Mouse (Mus musculus): ENCODE data around the gene Dlgap1. TPM values are rescaled to one million over a fixed set of nuclear protein-coding genes. Genes with fewer than 3 reads are reported as not detected.

The Dlgap1 gene
- polyA plus RNA-seq, 1 experiment from 2014 or later: 1.1 TPM

DNA sequence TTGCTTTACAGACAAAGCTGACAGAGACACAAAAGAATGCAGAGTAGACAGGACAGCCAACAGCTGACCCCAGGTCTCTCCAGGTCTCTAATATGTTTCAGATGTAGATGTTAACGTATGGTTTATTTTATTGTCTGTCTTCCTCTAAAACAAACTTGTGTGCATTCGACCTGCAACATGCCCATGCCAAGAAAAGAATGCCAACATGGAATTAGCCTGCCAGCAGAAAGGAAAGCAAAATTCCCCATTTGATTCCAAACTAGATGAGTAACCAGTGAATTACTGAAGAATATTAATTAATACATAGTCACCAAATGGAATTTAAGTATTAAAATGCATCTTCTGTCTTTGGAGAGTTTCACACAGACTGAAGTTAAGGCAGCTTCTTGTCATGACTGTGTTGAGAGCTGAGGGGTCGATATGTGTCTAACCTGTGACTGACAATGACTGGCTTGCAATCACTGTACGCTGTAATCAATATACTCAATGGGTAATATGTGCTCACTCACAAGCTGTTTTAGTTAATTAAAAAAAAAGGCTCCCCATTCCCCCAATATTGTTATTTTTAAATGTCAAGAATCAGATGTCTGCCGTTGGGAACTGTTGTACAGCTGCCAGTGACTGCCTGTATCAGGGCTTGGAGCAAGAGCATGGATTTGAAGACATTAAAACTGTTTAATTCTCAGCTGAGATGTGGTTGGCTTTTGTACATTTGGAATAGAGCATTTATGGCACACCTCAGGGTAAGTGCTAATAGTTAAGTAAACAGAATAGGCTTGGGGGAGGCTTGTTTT, 552.4 kb downstream of the Dlgap1 start:
- H3K4me3 ChIP-seq: no peak overlapping the region
- H3K9me3 ChIP-seq: no peaks in the 10 kb centered on the region
- no peaks in the 10 kb centered on the region for H3K36me3 ChIP-seq (replicated peaks)
- peaks cover 5% of the 10 kb centered on the region; the same call in 1 of the 2 replicates for H3K4me1 ChIP-seq
- 66% methylated on average over 5 of the region's 5 CpGs for WGBS
- H3K27ac ChIP-seq (replicated peaks): no peak overlapping the region
- H3K27me3 ChIP-seq (replicated peaks; ENCODE audit: low read depth, poor library complexity, severe bottlenecking): peaks cover under 1% of the 10 kb centered on the region; the same call in 1 of the 2 replicates
- DNase-seq (ENCODE audit: low spot score): no peak

DNA sequence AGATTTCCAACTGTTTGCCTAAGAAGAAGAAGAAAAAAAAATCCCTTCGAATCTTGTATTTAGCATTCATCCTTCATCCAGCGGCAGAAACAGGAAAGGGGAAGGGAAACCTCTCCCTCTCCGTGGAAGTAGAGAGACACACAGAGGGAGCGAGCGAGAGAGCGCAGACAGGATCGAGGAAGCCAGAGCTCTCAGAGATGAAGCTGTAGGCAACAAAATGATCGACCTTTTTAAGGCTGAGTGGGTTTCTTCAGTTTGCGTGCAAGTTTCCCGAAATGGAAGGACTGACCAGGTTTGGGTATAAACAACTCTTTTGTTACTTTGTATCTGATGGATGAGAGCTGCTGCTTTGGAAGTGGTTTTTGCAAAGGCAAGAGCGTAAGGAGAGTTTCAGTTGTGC, 553.1 kb downstream of the Dlgap1 start:
- 38% methylated on average over 11 of the region's 11 CpGs for WGBS
- H3K36me3 ChIP-seq (replicated peaks): no peaks in the 10 kb centered on the region
- no peak overlapping the region for H3K27ac ChIP-seq (replicated peaks)
- peaks cover 5% of the 10 kb centered on the region; the same call in 1 of the 2 replicates for H3K4me1 ChIP-seq
- H3K4me3 ChIP-seq: no peak overlapping the region
- no peaks in the 10 kb centered on the region for H3K27me3 ChIP-seq (replicated peaks; ENCODE audit: low read depth, poor library complexity, severe bottlenecking)
- no peaks in the 10 kb centered on the region for H3K9me3 ChIP-seq
- no peak for DNase-seq (ENCODE audit: low spot score)

DNA sequence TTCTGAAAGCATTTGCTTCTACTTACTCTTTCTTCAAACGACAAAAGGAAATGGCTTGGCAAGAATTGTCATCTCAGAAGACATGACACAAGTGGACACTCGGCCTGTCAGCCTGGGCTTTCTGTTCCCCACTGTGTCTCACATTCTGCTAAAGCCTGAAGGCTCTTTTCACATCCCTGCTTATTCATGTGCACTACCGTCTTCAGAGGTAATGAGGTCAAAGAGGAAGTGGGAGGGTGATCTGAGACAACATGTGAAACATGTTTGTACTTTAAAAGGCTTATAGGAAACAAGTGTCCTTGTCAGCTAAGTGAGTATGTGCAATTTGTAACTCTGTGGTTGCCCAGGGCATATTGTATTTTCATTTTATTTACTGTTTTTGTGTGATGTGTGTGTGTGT, 557.1 kb downstream of the Dlgap1 start:
- Histone ChIP-seq H3K9me3 (no peaks in the 10 kb centered on the region), H3K4me1 (peaks cover 8% of the 10 kb centered on the region; the same call in 1 of the 2 replicates), H3K27ac (replicated peaks) (no peak overlapping the region), H3K27me3 (replicated peaks; ENCODE audit: low read depth, poor library complexity, severe bottlenecking) (no peaks in the 10 kb centered on the region), H3K36me3 (replicated peaks) (no peaks in the 10 kb centered on the region), H3K4me3 (no peak overlapping the region)
- no peak for DNase-seq (ENCODE audit: low spot score)
- 58% methylated on average over 3 of the region's 3 CpGs for WGBS

DNA sequence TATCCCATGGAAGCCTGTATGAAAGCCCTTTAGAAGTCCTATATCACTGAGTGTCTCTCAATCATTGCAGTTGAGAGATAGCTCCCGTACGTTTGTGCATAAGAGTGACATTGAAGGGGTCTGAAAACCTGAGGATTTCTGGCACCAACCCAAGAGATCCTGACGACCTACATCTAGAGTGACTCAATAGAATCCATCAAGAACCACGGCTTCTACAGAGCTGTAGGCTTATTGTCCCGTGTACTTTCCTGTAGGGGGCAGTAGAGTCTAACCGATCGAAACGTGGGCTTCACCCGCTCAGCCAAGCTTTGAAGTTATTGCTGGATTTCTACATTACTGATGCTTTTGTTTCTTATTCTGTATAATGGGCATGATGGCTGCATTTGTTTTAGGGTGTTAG, 558.2 kb downstream of the Dlgap1 start:
- DNase-seq (ENCODE audit: low spot score): peak; percentile 45
- 36% methylated on average over 9 of the region's 9 CpGs for WGBS

DNA sequence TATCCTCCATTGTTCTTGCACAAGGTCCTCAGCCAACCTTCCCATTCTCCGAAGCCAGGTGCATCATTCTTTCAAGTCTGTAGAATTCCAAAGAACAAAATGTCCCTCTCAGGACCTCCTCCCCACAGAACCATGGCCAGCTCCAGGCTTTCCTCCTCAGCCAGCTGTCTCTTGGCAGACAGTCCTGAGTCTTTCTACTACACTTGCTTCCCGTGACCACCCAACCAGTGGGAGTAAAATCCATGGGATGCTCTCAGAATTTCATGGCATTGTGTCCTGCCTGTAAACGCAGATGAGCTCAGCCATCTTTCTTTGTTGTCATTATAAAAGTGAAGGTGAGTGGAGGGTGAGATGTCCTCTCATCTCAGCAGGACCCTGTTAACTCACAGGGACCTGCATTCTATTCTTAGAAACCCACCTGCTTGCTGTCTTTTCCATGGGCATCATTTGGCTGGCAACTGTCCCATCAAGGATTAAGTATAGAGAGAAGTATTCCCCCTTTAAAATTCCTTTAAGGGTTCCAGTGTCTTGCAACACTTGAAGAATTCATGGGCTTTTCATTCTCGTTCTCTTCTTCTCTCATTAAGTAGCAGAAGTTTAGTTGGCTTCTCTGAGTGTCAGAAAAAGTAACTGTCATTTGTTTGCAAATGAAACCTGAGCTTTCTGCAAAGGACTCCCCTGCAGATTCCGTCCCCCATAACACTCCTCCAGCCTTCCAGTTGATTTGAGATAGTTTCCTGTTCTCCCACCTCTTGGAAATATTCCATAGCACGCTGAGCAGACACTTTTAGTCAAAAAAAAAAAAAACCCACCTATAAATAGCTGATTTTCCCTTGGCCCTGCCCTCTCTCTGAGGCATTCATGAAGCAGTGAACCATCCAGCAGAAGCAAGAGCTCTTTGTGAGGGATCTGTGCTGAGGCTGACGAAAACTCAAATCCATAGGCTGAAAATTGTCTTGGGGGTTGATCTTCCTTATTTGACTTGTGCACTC, 559.6 kb downstream of the Dlgap1 start:
- Histone ChIP-seq H3K9me3 (no peaks in the 10 kb centered on the region), H3K27ac (replicated peaks) (no peak overlapping the region), H3K27me3 (replicated peaks; ENCODE audit: low read depth, poor library complexity, severe bottlenecking) (no peaks in the 10 kb centered on the region), H3K36me3 (replicated peaks) (no peaks in the 10 kb centered on the region), H3K4me1 (0 out of 2 replicates have a peak, but pooled peaks cover 3% of the 10 kb centered on the region), H3K4me3 (no peak overlapping the region)
- DNase-seq (ENCODE audit: low spot score): no peak
- 60% methylated on average over 7 of the region's 7 CpGs for WGBS

More for the DNA sequence above, 558.2 kb downstream of the Dlgap1 start:
- Histone ChIP-seq H3K27ac (replicated peaks) (no peak overlapping the region), H3K27me3 (replicated peaks; ENCODE audit: low read depth, poor library complexity, severe bottlenecking) (no peaks in the 10 kb centered on the region), H3K4me1 (peaks cover 5% of the 10 kb centered on the region; the same call in 1 of the 2 replicates), H3K9me3 (no peaks in the 10 kb centered on the region), H3K36me3 (replicated peaks) (no peaks in the 10 kb centered on the region), H3K4me3 (no peak overlapping the region)

DNA sequence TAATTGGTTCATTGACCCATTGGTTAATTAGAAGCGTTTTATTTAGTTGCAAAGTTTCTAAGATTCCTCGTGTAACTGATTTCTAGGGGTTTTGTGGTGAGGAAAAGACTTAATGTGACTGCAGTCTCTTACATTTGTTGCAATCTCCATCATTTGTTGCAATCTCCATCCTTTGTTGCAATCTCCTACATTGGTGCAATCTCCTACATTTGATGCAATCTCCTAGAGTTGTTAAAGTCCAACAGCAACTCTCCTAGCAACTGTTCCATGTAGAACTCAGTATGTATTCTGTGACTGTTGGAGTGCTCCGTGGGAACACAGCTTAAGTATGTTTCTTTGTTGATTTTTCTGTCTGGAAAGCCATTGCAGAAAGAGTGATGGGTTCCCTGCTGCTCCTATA, 565.4 kb downstream of the Dlgap1 start:
- no peak for DNase-seq (ENCODE audit: low spot score)
- Histone ChIP-seq H3K9me3 (no peaks in the 10 kb centered on the region), H3K27me3 (replicated peaks; ENCODE audit: low read depth, poor library complexity, severe bottlenecking) (no peaks in the 10 kb centered on the region), H3K4me3 (no peak overlapping the region), H3K4me1 (no peaks in the 10 kb centered on the region), H3K36me3 (replicated peaks) (no peaks in the 10 kb centered on the region), H3K27ac (replicated peaks) (no peak overlapping the region)
- 79% methylated on average over 3 of the region's 3 CpGs for WGBS

DNA sequence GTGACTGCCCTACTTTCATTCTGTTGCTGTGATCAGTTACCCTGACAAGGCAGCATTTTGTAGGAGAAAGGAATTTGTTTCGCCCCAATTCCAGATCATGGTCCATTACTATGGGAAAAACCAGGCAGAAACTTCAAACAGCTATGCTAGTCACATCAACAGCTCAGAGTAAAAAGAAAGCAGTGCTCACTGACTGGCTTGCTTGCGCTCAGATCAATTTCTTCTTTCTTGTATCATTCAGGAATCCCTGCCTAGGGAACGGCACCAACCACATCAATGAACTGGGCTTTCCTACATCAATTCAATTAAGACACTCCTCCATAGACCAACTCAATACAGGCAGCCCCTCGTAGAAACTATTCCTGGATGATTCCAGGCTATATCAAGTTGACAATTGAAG, 572.9 kb downstream of the Dlgap1 start:
- Histone ChIP-seq H3K9me3 (no peaks in the 10 kb centered on the region), H3K4me1 (no peaks in the 10 kb centered on the region), H3K27me3 (replicated peaks; ENCODE audit: low read depth, poor library complexity, severe bottlenecking) (no peaks in the 10 kb centered on the region), H3K27ac (replicated peaks) (no peak overlapping the region), H3K4me3 (no peak overlapping the region), H3K36me3 (replicated peaks) (no peaks in the 10 kb centered on the region)
- 85% methylated on average over 4 of the region's 4 CpGs for WGBS
- DNase-seq (ENCODE audit: low spot score): no peak

DNA sequence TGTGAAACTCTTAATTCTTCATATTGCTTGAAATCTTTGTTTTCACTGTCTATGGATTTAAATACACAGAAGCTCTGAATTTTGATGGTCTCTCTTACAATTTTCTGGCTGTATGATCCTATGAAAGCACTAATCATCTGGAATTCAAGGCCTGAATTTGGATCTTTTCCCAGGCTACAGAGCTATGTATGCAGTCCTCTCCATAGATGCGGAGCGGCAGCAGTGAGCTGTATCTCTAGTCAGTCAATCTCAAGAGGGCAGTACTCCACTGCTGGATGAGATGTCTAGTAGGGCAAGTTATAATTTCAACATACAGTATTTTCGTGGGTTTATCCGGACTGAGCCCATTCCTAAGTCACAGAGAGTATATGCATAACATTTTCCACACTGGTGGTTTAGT, 581.9 kb downstream of the Dlgap1 start:
- 93% methylated on average over 4 of the region's 4 CpGs for WGBS
- no peaks in the 10 kb centered on the region for H3K36me3 ChIP-seq (replicated peaks)
- H3K4me3 ChIP-seq: no peak overlapping the region
- no peaks in the 10 kb centered on the region for H3K27me3 ChIP-seq (replicated peaks; ENCODE audit: low read depth, poor library complexity, severe bottlenecking)
- H3K27ac ChIP-seq (replicated peaks): no peak overlapping the region
- no peak for DNase-seq (ENCODE audit: low spot score)
- H3K4me1 ChIP-seq: no peaks in the 10 kb centered on the region
- no peaks in the 10 kb centered on the region for H3K9me3 ChIP-seq

DNA sequence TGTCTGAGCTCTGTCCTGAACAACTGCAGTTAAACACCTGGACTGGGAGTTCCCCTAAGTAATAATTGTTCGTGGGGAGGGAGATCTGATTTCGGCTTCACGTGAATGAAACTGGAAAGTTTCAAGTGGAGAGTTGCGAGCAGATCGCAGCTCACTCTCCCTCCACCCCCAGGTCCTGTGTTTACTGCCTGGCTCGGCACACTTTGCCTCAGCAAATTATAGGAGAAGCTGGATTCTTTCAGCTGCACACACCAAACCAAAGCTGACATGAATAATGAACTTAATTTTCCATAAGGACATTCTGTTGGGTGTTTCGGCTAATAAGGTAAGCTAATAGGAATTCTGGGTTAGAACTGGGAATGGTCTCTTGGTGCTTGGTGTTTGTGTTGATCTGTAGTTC, 592.7 kb downstream of the Dlgap1 start:
- peak; percentile 11 for DNase-seq (ENCODE audit: low spot score)
- no peak overlapping the region for H3K4me3 ChIP-seq
- no peaks in the 10 kb centered on the region for H3K27me3 ChIP-seq (replicated peaks; ENCODE audit: low read depth, poor library complexity, severe bottlenecking)
- 66% methylated on average over 7 of the region's 7 CpGs for WGBS
- no peak overlapping the region for H3K27ac ChIP-seq (replicated peaks)
- no peaks in the 10 kb centered on the region for H3K36me3 ChIP-seq (replicated peaks)
- no peaks in the 10 kb centered on the region for H3K9me3 ChIP-seq
- H3K4me1 ChIP-seq: no peaks in the 10 kb centered on the region

DNA sequence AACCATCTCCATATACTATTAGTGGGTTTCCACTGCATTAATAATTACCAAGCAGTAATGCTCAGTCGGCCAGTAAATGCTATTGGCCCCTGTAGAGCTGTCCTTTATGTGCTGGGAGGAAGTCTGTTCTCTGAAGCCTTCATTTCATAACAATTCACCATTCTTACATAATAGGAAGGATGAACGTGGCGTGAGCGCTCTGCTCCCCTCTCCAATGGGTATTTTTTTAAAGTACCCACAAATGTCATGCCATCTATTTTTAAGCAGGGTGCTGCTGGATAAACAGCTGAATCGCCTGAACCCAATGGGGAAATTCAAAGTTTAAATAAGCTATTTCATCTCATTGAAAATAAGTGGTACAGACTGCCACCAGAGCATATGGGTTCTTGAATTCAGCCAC, 602.0 kb downstream of the Dlgap1 start:
- no peaks in the 10 kb centered on the region for H3K4me1 ChIP-seq
- no peaks in the 10 kb centered on the region for H3K27me3 ChIP-seq (replicated peaks; ENCODE audit: low read depth, poor library complexity, severe bottlenecking)
- DNase-seq (ENCODE audit: low spot score): no peak
- no peaks in the 10 kb centered on the region for H3K9me3 ChIP-seq
- H3K4me3 ChIP-seq: no peak overlapping the region
- WGBS: 86% methylated on average over 5 of the region's 5 CpGs
- no peak overlapping the region for H3K27ac ChIP-seq (replicated peaks)
- H3K36me3 ChIP-seq (replicated peaks): no peaks in the 10 kb centered on the region

DNA sequence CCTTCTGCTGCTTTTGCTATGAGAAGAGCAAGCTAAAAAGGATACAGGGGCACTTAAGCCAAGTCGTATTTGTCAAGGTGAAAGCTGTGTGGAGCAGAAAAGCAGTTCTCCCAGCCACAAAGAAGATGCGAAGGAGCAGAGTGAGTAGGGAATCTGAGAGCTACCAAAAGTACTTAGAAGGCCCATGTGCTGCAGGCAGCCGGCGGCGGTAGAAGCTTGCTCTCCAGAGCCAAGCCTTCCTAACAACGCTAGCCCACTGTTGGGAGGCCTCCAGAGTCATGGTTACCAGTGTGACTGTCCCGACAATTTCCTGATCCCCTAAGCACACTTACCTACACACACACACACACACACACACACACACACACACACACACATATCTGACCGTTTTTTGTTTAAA, 614.2 kb downstream of the Dlgap1 start:
- WGBS: 70% methylated on average over 8 of the region's 8 CpGs
- Histone ChIP-seq H3K4me3 (no peak overlapping the region), H3K27ac (replicated peaks) (no peak overlapping the region), H3K9me3 (no peaks in the 10 kb centered on the region), H3K27me3 (replicated peaks; ENCODE audit: low read depth, poor library complexity, severe bottlenecking) (no peaks in the 10 kb centered on the region), H3K36me3 (replicated peaks) (no peaks in the 10 kb centered on the region), H3K4me1 (peaks cover 3% of the 10 kb centered on the region; the same call in 1 of the 2 replicates)
- no peak for DNase-seq (ENCODE audit: low spot score)

DNA sequence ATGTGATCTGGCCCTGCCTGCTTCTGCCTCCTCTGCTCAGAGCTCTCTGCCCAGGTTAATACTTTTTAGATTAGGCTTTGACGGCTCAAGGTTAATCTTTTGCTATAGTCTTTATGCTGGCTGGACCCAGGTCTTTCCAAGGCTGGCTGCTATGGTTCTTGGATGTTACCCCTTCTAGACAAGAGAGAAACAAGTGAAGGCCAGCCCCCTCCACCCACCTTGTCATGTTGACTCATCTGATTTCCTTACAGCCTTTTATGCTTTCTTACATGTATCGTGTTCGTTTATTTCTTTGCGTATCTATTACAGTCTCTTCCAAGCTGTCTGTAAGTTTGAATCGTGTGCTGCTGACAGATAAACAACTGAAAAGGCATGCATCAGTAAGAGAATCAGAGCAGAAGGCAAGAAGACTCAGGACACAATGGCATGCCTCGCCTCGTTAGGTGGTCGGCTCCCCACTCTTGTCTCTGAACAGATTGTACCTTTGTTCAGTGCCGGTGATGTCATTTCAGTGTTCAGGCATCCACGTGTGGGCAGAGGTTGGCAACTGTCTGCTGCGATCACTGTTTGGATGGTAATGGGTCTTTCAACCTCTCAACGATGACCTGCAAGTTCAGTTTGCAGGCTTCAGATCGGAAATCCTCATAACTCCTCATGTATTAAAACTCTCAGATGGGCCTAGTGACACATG, 618.0 kb downstream of the Dlgap1 start:
- Histone ChIP-seq H3K4me1 (peaks cover 14% of the 10 kb centered on the region; the same call in 1 of the 2 replicates), H3K36me3 (replicated peaks) (no peaks in the 10 kb centered on the region), H3K9me3 (no peaks in the 10 kb centered on the region), H3K27ac (replicated peaks) (no peak overlapping the region), H3K27me3 (replicated peaks; ENCODE audit: low read depth, poor library complexity, severe bottlenecking) (no peaks in the 10 kb centered on the region; the same call in 1 of the 2 replicates), H3K4me3 (no peak overlapping the region)
- DNase-seq (ENCODE audit: low spot score): no peak
- 82% methylated on average over 13 of the region's 13 CpGs for WGBS
